Mouse (Mus musculus): ENCODE measurements around the gene Mfsd12. TPM values are rescaled to one million over a fixed set of nuclear protein-coding genes. Genes with fewer than 3 reads are reported as not detected.

Mfsd12 gene
- polyA plus RNA-seq, 1 experiment from 2014 or later: 11.3 TPM

- Histone ChIP-seq H3K27me3 (ENCODE audit: insufficient read depth, low read length) (no peaks in the 10 kb centered on the region), H3K36me3 (ENCODE audit: insufficient read depth, low read length) (peaks cover 42% of the 10 kb centered on the region), H3K27ac (peak overlapping the region; percentile 91), H3K4me1 (replicated peaks; ENCODE audit: insufficient read depth, low read length) (peaks cover 20% of the 10 kb centered on the region), H3K4me3 (replicated peaks; ENCODE audit: low read depth, low read length) (peak overlapping the region; percentile 83), H3K4me2 (ENCODE audit: low read length) (peak overlapping the region; percentile 74), H3K9me3 (replicated peaks; ENCODE audit: low read length) (no peaks in the 10 kb centered on the region), H3K9ac (ENCODE audit: low read depth, low read length) (peak overlapping the region; percentile 80)
- ATAC-seq (replicated peaks; ENCODE audit: low FRiP score, low read depth) (no peak), DNase-seq (ENCODE audit: low spot score) (no peak)
- WGBS: 3% methylated on average over 20 of the region's 20 CpGs
- no peak for TF ChIP-seq CTCF (IDR thresholded peaks at IDR 0.05; ENCODE audit: low read depth)
Observed at GRCm38 (mm10) chr10:81321436-81321835, 35.9 kb upstream of the Mfsd12 start.

- Histone ChIP-seq H3K27me3 (ENCODE audit: insufficient read depth, low read length) (no peaks in the 10 kb centered on the region), H3K36me3 (ENCODE audit: insufficient read depth, low read length) (peaks cover 49% of the 10 kb centered on the region), H3K4me3 (replicated peaks; ENCODE audit: low read depth, low read length) (no peak overlapping the region), H3K9ac (ENCODE audit: low read depth, low read length) (no peak overlapping the region), H3K4me2 (ENCODE audit: low read length) (peak overlapping the region; percentile 74; the same call in 1 of the 2 replicates), H3K9me3 (replicated peaks; ENCODE audit: low read length) (no peaks in the 10 kb centered on the region), H3K4me1 (replicated peaks; ENCODE audit: insufficient read depth, low read length) (peaks cover 12% of the 10 kb centered on the region), H3K27ac (no peak overlapping the region)
- WGBS: 96% methylated on average over 27 of the region's 27 CpGs
- ATAC-seq (replicated peaks; ENCODE audit: low FRiP score, low read depth) (no peak), DNase-seq (ENCODE audit: low spot score) (no peak)
- TF ChIP-seq CTCF (IDR thresholded peaks at IDR 0.05; ENCODE audit: low read depth): no peak
Observed at GRCm38 (mm10) chr10:81322444-81322843, 34.8 kb upstream of the Mfsd12 start.

- no peak for DNase-seq (ENCODE audit: low spot score)
- Histone ChIP-seq H3K9ac (ENCODE audit: low read depth, low read length) (no peak overlapping the region), H3K9me3 (replicated peaks; ENCODE audit: low read length) (no peaks in the 10 kb centered on the region), H3K27me3 (ENCODE audit: insufficient read depth, low read length) (no peaks in the 10 kb centered on the region), H3K4me3 (replicated peaks; ENCODE audit: low read depth, low read length) (no peak overlapping the region), H3K36me3 (ENCODE audit: insufficient read depth, low read length) (peaks cover 48% of the 10 kb centered on the region), H3K4me1 (replicated peaks; ENCODE audit: insufficient read depth, low read length) (peaks cover 11% of the 10 kb centered on the region), H3K4me2 (ENCODE audit: low read length) (no peak overlapping the region), H3K27ac (no peak overlapping the region)
- 91% methylated on average over 23 of the region's 23 CpGs for WGBS
- ATAC-seq (replicated peaks; ENCODE audit: low FRiP score, low read depth): no peak
- TF ChIP-seq CTCF (IDR thresholded peaks at IDR 0.05; ENCODE audit: low read depth): no peak
Observed at GRCm38 (mm10) chr10:81323141-81323775, 34.0 kb upstream of the Mfsd12 start.

GRCm38 (mm10) chr10:81323791-81324530 is 33.3 kb upstream of the Mfsd12 start:
- TF ChIP-seq CTCF (IDR thresholded peaks at IDR 0.05; ENCODE audit: low read depth): no peak
- Histone ChIP-seq H3K9ac (ENCODE audit: low read depth, low read length) (no peak overlapping the region), H3K27me3 (ENCODE audit: insufficient read depth, low read length) (no peaks in the 10 kb centered on the region), H3K4me3 (replicated peaks; ENCODE audit: low read depth, low read length) (no peak overlapping the region), H3K4me2 (ENCODE audit: low read length) (no peak overlapping the region), H3K4me1 (replicated peaks; ENCODE audit: insufficient read depth, low read length) (peaks cover 12% of the 10 kb centered on the region), H3K9me3 (replicated peaks; ENCODE audit: low read length) (no peaks in the 10 kb centered on the region), H3K36me3 (ENCODE audit: insufficient read depth, low read length) (peaks cover 45% of the 10 kb centered on the region), H3K27ac (no peak overlapping the region)
- 92% methylated on average over 18 of the region's 18 CpGs for WGBS
- ATAC-seq (replicated peaks; ENCODE audit: low FRiP score, low read depth) (no peak), DNase-seq (ENCODE audit: low spot score) (no peak)

GRCm38 (mm10) chr10:81325176-81325575 is 32.1 kb upstream of the Mfsd12 start:
- ATAC-seq (replicated peaks; ENCODE audit: low FRiP score, low read depth) (no peak), DNase-seq (ENCODE audit: low spot score) (no peak)
- WGBS: 84% methylated on average over 21 of the region's 21 CpGs

GRCm38 (mm10) chr10:81325781-81326180 is 31.5 kb upstream of the Mfsd12 start:
- H3K4me3 ChIP-seq (replicated peaks; ENCODE audit: low read depth, low read length): no peak overlapping the region
- no peak for ATAC-seq (replicated peaks; ENCODE audit: low FRiP score, low read depth)
- H3K4me1 ChIP-seq (replicated peaks; ENCODE audit: insufficient read depth, low read length): peaks cover 15% of the 10 kb centered on the region
- no peaks in the 10 kb centered on the region for H3K27me3 ChIP-seq (ENCODE audit: insufficient read depth, low read length)
- H3K27ac ChIP-seq: 0 out of 2 replicates have a peak overlapping the region, but pooled peaks have one; percentile 70
- no peak overlapping the region for H3K9ac ChIP-seq (ENCODE audit: low read depth, low read length)
- TF ChIP-seq CTCF (IDR thresholded peaks at IDR 0.05; ENCODE audit: low read depth): no peak
- no peak for DNase-seq (ENCODE audit: low spot score)
- WGBS: 84% methylated on average over 18 of the region's 18 CpGs
- peaks cover 45% of the 10 kb centered on the region for H3K36me3 ChIP-seq (ENCODE audit: insufficient read depth, low read length)
- no peaks in the 10 kb centered on the region for H3K9me3 ChIP-seq (replicated peaks; ENCODE audit: low read length)
- H3K4me2 ChIP-seq (ENCODE audit: low read length): no peak overlapping the region

More at GRCm38 (mm10) chr10:81325176-81325575, 32.1 kb upstream of the Mfsd12 start:
- no peak overlapping the region for H3K4me3 ChIP-seq (replicated peaks; ENCODE audit: low read depth, low read length)
- H3K9me3 ChIP-seq (replicated peaks; ENCODE audit: low read length): no peaks in the 10 kb centered on the region
- H3K36me3 ChIP-seq (ENCODE audit: insufficient read depth, low read length): peaks cover 45% of the 10 kb centered on the region
- H3K27me3 ChIP-seq (ENCODE audit: insufficient read depth, low read length): no peaks in the 10 kb centered on the region
- no peak overlapping the region for H3K4me2 ChIP-seq (ENCODE audit: low read length)
- H3K27ac ChIP-seq: no peak overlapping the region
- TF ChIP-seq CTCF (IDR thresholded peaks at IDR 0.05; ENCODE audit: low read depth): no peak
- peaks cover 14% of the 10 kb centered on the region for H3K4me1 ChIP-seq (replicated peaks; ENCODE audit: insufficient read depth, low read length)
- no peak overlapping the region for H3K9ac ChIP-seq (ENCODE audit: low read depth, low read length)

Data from kidney, postnatal 0 days (tissue).